Mouse (Mus musculus) brain, embryonic 14.5 days (tissue): ENCODE measurements around the gene Itga6. TPM values are rescaled to one million over a fixed set of nuclear protein-coding genes. Genes with fewer than 3 reads are reported as not detected.
"Not testable (repeated sequence)": the region's sequence is repeated elsewhere in the genome, so short reads cannot be mapped to it uniquely, and the experiment has no call there.

Experiments used
- DNase-seq: peaks from one replicate; pipeline ENCODE4 v3.0.0-alpha.2; 2011; ENCODE audit warnings: low read depth
- CTCF ChIP-seq: fragments of 200-500 bp; IDR thresholded peaks from 2 replicates; pipeline ENCODE4 v1.5.1; 2012; ENCODE audit warnings: inconsistent platforms, mild to moderate bottlenecking, moderate library complexity, borderline replicate concordance; ENCODE audit not compliant: insufficient read depth, insufficient read length; ENCODE audit errors: extremely low read depth
- POLR2A ChIP-seq: fragments of 200-500 bp; IDR thresholded peaks from 2 replicates; pipeline ENCODE4 v1.6.1; 2012; ENCODE audit warnings: mild to moderate bottlenecking, inconsistent platforms, borderline replicate concordance; ENCODE audit not compliant: poor library complexity, insufficient read depth, insufficient read length, severe bottlenecking; ENCODE audit errors: extremely low read depth
- polyA plus RNA-seq: library from polyadenylated mRNA; depleted of rRNA; stranded (reverse); fragments of >200 nt; gene quantifications from 2 replicates; pipeline ENCODE4 v1.2.3, GENCODE M21; 2012; rRNA removed

Itga6 gene
- polyA plus RNA-seq: 30.7 and 36.8 TPM in 2 replicates

DNA sequence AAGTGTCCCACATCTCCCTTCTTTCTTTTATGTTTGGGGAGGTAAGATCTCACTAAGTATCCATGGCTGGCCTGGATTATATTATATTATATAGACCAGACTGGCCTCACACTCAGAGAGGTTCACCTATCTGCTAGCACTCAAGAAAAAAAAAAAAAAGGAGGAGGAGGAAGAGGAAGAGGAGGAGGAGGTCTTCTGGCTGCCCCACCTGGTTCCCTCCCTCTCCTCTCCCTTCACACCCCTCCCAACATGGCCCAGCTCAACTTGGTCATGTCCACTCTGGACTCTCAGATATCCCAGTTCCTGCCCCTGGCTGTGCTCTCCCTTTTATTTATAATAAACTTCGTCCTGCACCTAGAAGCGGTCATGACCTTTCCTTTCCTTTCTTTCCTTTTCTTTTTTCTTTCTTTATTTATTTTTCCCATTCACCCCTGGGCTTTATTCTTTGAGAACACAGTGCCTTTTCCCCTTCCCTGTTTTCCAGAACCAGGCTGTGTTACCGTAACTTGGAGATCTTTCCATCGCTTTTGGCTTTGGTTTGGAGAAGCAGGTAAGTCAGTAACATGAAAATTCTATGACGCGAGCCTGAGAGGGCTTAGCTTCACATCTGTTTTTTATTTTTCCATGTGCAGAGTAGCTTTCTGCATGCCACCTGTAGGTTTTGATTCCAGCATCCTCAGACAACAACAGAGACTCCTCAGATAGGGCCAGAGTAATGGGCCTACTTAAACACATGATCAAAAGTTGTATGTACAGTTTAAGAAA, at the start of gene Itga6:
Gene Itga6, plus strand, starts transcription at position 7 of the 765 bp plus-strand sequence.
- no peak for DNase-seq
- TF ChIP-seq CTCF (no peak), POLR2A (no peak)

- no peak for DNase-seq
- TF ChIP-seq CTCF: no peak
- TF ChIP-seq POLR2A: no peak
Measured at GRCm38 (mm10) chr2:71696776-71697175, 48.6 kb upstream of the Itga6 start.

GRCm38 (mm10) chr2:71697408-71698336, 47.7 kb upstream of the Itga6 start:
- TF ChIP-seq CTCF: no peak
- TF ChIP-seq POLR2A: no peak
- no peak for DNase-seq

GRCm38 (mm10) chr2:71698366-71698765, 47.0 kb upstream of the Itga6 start:
- TF ChIP-seq POLR2A (no peak), CTCF (no peak)
- no peak for DNase-seq

DNA sequence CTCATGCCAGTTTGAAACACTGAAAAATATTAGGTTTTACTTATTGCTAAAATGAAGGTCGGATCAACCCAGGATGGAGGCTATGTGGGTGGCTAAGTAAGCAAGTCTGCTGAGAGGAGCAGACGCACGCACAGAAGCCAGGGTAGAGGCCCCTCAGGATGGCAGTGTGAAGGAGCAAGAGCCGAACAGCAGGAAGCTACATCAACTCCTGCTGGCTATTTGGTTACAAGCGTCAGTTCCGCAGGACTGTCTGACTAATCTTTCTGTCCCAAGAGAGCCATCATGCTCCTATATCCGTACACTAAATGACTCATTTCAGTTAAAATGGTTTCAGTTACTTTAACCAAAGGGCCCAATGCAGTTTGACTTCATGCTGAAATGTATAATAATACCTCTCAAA, 46.5 kb upstream of the Itga6 start:
- DNase-seq: no peak
- TF ChIP-seq POLR2A (no peak), CTCF (no peak)

DNA sequence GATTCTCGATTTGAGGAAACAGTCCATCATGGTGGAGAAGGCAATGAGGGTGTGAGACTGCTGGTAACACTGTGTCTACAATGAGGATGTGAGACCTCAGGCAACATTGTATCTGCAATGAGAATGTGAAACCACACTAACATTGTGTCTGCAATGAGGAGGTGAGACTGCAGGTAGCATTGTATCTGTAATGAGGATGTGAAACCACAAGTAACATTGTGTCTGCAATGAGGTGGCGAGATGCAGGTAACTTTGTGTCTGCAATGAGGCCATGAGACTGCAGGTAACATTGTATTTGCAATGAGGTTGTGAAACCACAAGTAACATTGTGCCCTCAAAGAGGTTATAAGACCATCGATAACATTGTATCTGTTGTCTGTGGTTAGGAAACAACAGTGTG, 44.1 kb upstream of the Itga6 start:
- no peak for DNase-seq
- TF ChIP-seq POLR2A: no peak
- TF ChIP-seq CTCF: no peak

DNA sequence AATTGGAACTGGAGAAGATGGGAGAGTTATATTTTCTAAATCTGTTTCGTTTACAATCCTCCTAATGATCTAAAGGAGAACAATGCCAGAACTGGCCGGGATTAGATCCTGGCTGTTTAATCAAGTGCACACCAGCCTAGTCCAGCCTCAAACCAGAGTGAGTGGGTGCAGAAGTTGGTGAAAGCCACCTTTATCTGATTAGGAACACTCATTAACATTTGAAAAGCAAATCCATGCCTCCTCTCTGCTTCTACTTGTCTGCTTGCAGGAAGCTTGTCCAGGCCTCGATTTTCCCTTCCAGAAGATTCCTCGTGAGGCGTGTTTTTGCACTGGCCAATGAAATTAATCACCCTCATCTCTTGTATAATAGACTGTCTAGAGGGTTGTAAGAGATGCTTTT, 41.1 kb upstream of the Itga6 start:
- TF ChIP-seq POLR2A (no peak), CTCF (no peak)
- peak; percentile 40 for DNase-seq

GRCm38 (mm10) chr2:71708886-71709285, 36.5 kb upstream of the Itga6 start:
- DNase-seq: peak; percentile 67
- TF ChIP-seq CTCF: no peak
- no peak for TF ChIP-seq POLR2A

DNA sequence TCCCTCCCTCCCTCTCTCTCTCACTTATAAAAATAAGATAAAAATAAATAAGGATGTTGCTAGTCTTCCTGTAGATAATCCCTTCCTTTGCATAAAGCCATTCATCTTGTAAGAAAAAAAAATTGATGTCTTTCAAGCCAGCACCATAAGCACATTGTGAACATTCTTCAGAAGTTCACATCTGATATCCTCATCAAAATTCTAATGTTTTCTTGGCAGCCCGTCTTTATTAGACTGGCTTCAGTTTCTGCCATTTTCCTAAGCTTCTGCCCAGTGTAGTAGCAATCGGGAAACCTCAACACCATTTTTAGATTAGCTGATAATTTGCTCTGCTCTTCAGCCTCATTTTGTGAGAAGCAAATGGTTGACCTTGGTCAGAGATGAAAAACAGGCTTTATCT, 33.8 kb upstream of the Itga6 start:
- TF ChIP-seq CTCF (no peak), POLR2A (no peak)
- no peak for DNase-seq

GRCm38 (mm10) chr2:71714416-71714815, 31.0 kb upstream of the Itga6 start:
- no peak for TF ChIP-seq CTCF
- TF ChIP-seq POLR2A: no peak
- no peak for DNase-seq

GRCm38 (mm10) chr2:71719005-71719386, 26.4 kb upstream of the Itga6 start:
- TF ChIP-seq CTCF (no peak), POLR2A (no peak)
- no peak for DNase-seq

GRCm38 (mm10) chr2:71719387-71720034, 25.9 kb upstream of the Itga6 start:
- TF ChIP-seq POLR2A (no peak), CTCF (no peak)
- peak; percentile 94 for DNase-seq

- not testable (repeated sequence) for DNase-seq
Measured at GRCm38 (mm10) chr2:71720556-71720955, 24.9 kb upstream of the Itga6 start.
